Mouse (Mus musculus): ENCODE measurements at regions not wholly inside any gene's neighbourhood (a gene's known extent, or its start where the extent isn't known, plus 50 kb on each side); places are given as distances from the start of the nearest gene placed in this dataset.

- H3K9ac ChIP-seq (ENCODE audit: low read length): no peak overlapping the region
- H3K9me3 ChIP-seq (replicated peaks; ENCODE audit: control insufficient read depth, low read length): no peaks in the 10 kb centered on the region
- DNase-seq (ENCODE audit: low spot score) (no peak), ATAC-seq (no peak)
- no peak overlapping the region for H3K27ac ChIP-seq (ENCODE audit: low read depth, low read length)
- H3K27me3 ChIP-seq (replicated peaks; ENCODE audit: control insufficient read depth, insufficient read depth, low read length): no peaks in the 10 kb centered on the region
- WGBS: 58% methylated on average over 4 of the region's 4 CpGs
- no peak overlapping the region for H3K4me3 ChIP-seq (ENCODE audit: low read depth, low read length)
- H3K4me2 ChIP-seq (ENCODE audit: low read length): no peak overlapping the region
- H3K4me1 ChIP-seq (ENCODE audit: control insufficient read depth, insufficient read depth, low read length): no peaks in the 10 kb centered on the region; the same call in 1 of the 2 replicates
- H3K36me3 ChIP-seq (ENCODE audit: control insufficient read depth, insufficient read depth, low read length): no peaks in the 10 kb centered on the region
Measured at GRCm38 (mm10) chr11:43980444-43980843, 79.4 kb upstream of the Adra1b start.

GRCm38 (mm10) chr11:43989911-43990430 lies 89.0 kb upstream of the Adra1b start:
- H3K9ac ChIP-seq (ENCODE audit: low read length): no peak overlapping the region
- no peak for DNase-seq (ENCODE audit: low spot score)
- no peaks in the 10 kb centered on the region for H3K27me3 ChIP-seq (replicated peaks; ENCODE audit: control insufficient read depth, insufficient read depth, low read length)
- no peaks in the 10 kb centered on the region for H3K36me3 ChIP-seq (ENCODE audit: control insufficient read depth, insufficient read depth, low read length)
- H3K4me2 ChIP-seq (ENCODE audit: low read length): no peak overlapping the region
- no peak overlapping the region for H3K4me3 ChIP-seq (ENCODE audit: low read depth, low read length)
- no peaks in the 10 kb centered on the region for H3K4me1 ChIP-seq (ENCODE audit: control insufficient read depth, insufficient read depth, low read length)
- 85% methylated on average over 1 of the region's 1 CpGs for WGBS
- H3K9me3 ChIP-seq (replicated peaks; ENCODE audit: control insufficient read depth, low read length): no peaks in the 10 kb centered on the region
- H3K27ac ChIP-seq (ENCODE audit: low read depth, low read length): no peak overlapping the region
- ATAC-seq: no peak

- Histone ChIP-seq H3K27ac (ENCODE audit: low read depth, low read length) (no peak overlapping the region), H3K27me3 (replicated peaks; ENCODE audit: control insufficient read depth, insufficient read depth, low read length) (no peaks in the 10 kb centered on the region), H3K9me3 (replicated peaks; ENCODE audit: control insufficient read depth, low read length) (no peaks in the 10 kb centered on the region), H3K36me3 (ENCODE audit: control insufficient read depth, insufficient read depth, low read length) (no peaks in the 10 kb centered on the region), H3K4me2 (ENCODE audit: low read length) (no peak overlapping the region), H3K4me1 (ENCODE audit: control insufficient read depth, insufficient read depth, low read length) (no peaks in the 10 kb centered on the region), H3K4me3 (ENCODE audit: low read depth, low read length) (no peak overlapping the region), H3K9ac (ENCODE audit: low read length) (no peak overlapping the region)
- DNase-seq (ENCODE audit: low spot score): no peak
- WGBS: 91% methylated on average over 6 of the region's 6 CpGs
- no peak for ATAC-seq
Measured at GRCm38 (mm10) chr11:43992011-43992471, 91.0 kb upstream of the Adra1b start.

GRCm38 (mm10) chr11:43998046-43998725 lies 97.2 kb upstream of the Adra1b start:
- H3K4me2 ChIP-seq (ENCODE audit: low read length): no peak overlapping the region
- H3K36me3 ChIP-seq (ENCODE audit: control insufficient read depth, insufficient read depth, low read length): no peaks in the 10 kb centered on the region
- no peak for ATAC-seq
- no peak overlapping the region for H3K9ac ChIP-seq (ENCODE audit: low read length)
- H3K9me3 ChIP-seq (replicated peaks; ENCODE audit: control insufficient read depth, low read length): no peaks in the 10 kb centered on the region
- peaks cover 4% of the 10 kb centered on the region; the same call in 1 of the 2 replicates for H3K27me3 ChIP-seq (replicated peaks; ENCODE audit: control insufficient read depth, insufficient read depth, low read length)
- H3K27ac ChIP-seq (ENCODE audit: low read depth, low read length): no peak overlapping the region
- peaks cover 3% of the 10 kb centered on the region; the same call in 1 of the 2 replicates for H3K4me1 ChIP-seq (ENCODE audit: control insufficient read depth, insufficient read depth, low read length)
- no peak overlapping the region for H3K4me3 ChIP-seq (ENCODE audit: low read depth, low read length)
- no peak for DNase-seq (ENCODE audit: low spot score)
- WGBS: 80% methylated on average over 12 of the region's 12 CpGs

GRCm38 (mm10) chr11:44000056-44000455 lies 99.0 kb upstream of the Adra1b start:
- Histone ChIP-seq H3K27ac (ENCODE audit: low read depth, low read length) (no peak overlapping the region), H3K4me2 (ENCODE audit: low read length) (no peak overlapping the region), H3K9me3 (replicated peaks; ENCODE audit: control insufficient read depth, low read length) (no peaks in the 10 kb centered on the region), H3K9ac (ENCODE audit: low read length) (no peak overlapping the region), H3K36me3 (ENCODE audit: control insufficient read depth, insufficient read depth, low read length) (no peaks in the 10 kb centered on the region), H3K4me3 (ENCODE audit: low read depth, low read length) (no peak overlapping the region), H3K27me3 (replicated peaks; ENCODE audit: control insufficient read depth, insufficient read depth, low read length) (peaks cover 7% of the 10 kb centered on the region; the same call in 1 of the 2 replicates), H3K4me1 (ENCODE audit: control insufficient read depth, insufficient read depth, low read length) (peaks cover 3% of the 10 kb centered on the region; the same call in 1 of the 2 replicates)
- no peak for ATAC-seq
- 84% methylated on average over 4 of the region's 4 CpGs for WGBS
- DNase-seq (ENCODE audit: low spot score): no peak

GRCm38 (mm10) chr11:44001843-44002589 lies 101.0 kb upstream of the Adra1b start:
- WGBS: 91% methylated on average over 7 of the region's 7 CpGs
- ATAC-seq (no peak), DNase-seq (ENCODE audit: low spot score) (no peak)

GRCm38 (mm10) chr11:44002716-44003522 lies 101.9 kb upstream of the Adra1b start:
- WGBS: 22% methylated on average over 6 of the region's 6 CpGs
- ATAC-seq: peak; percentile 95

More at GRCm38 (mm10) chr11:44001843-44002589, 101.0 kb upstream of the Adra1b start:
- H3K36me3 ChIP-seq (ENCODE audit: control insufficient read depth, insufficient read depth, low read length): no peaks in the 10 kb centered on the region
- H3K27ac ChIP-seq (ENCODE audit: low read depth, low read length): no peak overlapping the region
- no peak overlapping the region for H3K9ac ChIP-seq (ENCODE audit: low read length)
- H3K4me2 ChIP-seq (ENCODE audit: low read length): no peak overlapping the region
- H3K9me3 ChIP-seq (replicated peaks; ENCODE audit: control insufficient read depth, low read length): no peaks in the 10 kb centered on the region
- H3K27me3 ChIP-seq (replicated peaks; ENCODE audit: control insufficient read depth, insufficient read depth, low read length): peaks cover 7% of the 10 kb centered on the region; the same call in 1 of the 2 replicates
- H3K4me1 ChIP-seq (ENCODE audit: control insufficient read depth, insufficient read depth, low read length): peaks cover 3% of the 10 kb centered on the region; the same call in 1 of the 2 replicates
- H3K4me3 ChIP-seq (ENCODE audit: low read depth, low read length): no peak overlapping the region

GRCm38 (mm10) chr11:44007526-44008040 lies 106.6 kb upstream of the Adra1b start:
- Histone ChIP-seq H3K36me3 (ENCODE audit: control insufficient read depth, insufficient read depth, low read length) (no peaks in the 10 kb centered on the region), H3K9ac (ENCODE audit: low read length) (no peak overlapping the region), H3K4me2 (ENCODE audit: low read length) (no peak overlapping the region), H3K4me1 (ENCODE audit: control insufficient read depth, insufficient read depth, low read length) (peaks cover 3% of the 10 kb centered on the region; the same call in 1 of the 2 replicates), H3K27ac (ENCODE audit: low read depth, low read length) (no peak overlapping the region), H3K9me3 (replicated peaks; ENCODE audit: control insufficient read depth, low read length) (no peaks in the 10 kb centered on the region), H3K4me3 (ENCODE audit: low read depth, low read length) (no peak overlapping the region), H3K27me3 (replicated peaks; ENCODE audit: control insufficient read depth, insufficient read depth, low read length) (0 out of 2 replicates have a peak, but pooled peaks cover 8% of the 10 kb centered on the region)
- DNase-seq (ENCODE audit: low spot score) (no peak), ATAC-seq (no peak)
- 88% methylated on average over 5 of the region's 5 CpGs for whole genome bisulfite sequencing

More at GRCm38 (mm10) chr11:44002716-44003522, 101.9 kb upstream of the Adra1b start:
- no peaks in the 10 kb centered on the region for H3K9me3 ChIP-seq (replicated peaks; ENCODE audit: control insufficient read depth, low read length)
- no peak overlapping the region for H3K27ac ChIP-seq (ENCODE audit: low read depth, low read length)
- H3K4me2 ChIP-seq (ENCODE audit: low read length): no peak overlapping the region
- H3K9ac ChIP-seq (ENCODE audit: low read length): no peak overlapping the region
- H3K4me3 ChIP-seq (ENCODE audit: low read depth, low read length): no peak overlapping the region
- peaks cover 7% of the 10 kb centered on the region; the same call in 1 of the 2 replicates for H3K27me3 ChIP-seq (replicated peaks; ENCODE audit: control insufficient read depth, insufficient read depth, low read length)
- peaks cover 3% of the 10 kb centered on the region; the same call in 1 of the 2 replicates for H3K4me1 ChIP-seq (ENCODE audit: control insufficient read depth, insufficient read depth, low read length)
- DNase-seq (ENCODE audit: low spot score): peak; percentile 91
- no peaks in the 10 kb centered on the region for H3K36me3 ChIP-seq (ENCODE audit: control insufficient read depth, insufficient read depth, low read length)

Data from forebrain, embryonic 14.5 days (tissue).